Mouse (Mus musculus): ENCODE data around the gene I830077J02Rik. TPM values are rescaled to one million over a fixed set of nuclear protein-coding genes. Genes with fewer than 3 reads are reported as not detected.

I830077J02Rik gene
- polyA plus RNA-seq, 1 experiment = 0.01 TPM

GRCm38 (mm10) chr3:105900266-105900665, 32.2 kb downstream of the I830077J02Rik start:
- Histone ChIP-seq H3K9me3 (ENCODE audit: control insufficient read depth, low read length) (no peaks in the 10 kb centered on the region), H3K4me1 (ENCODE audit: control insufficient read depth) (peaks cover 16% of the 10 kb centered on the region), H3K36me3 (ENCODE audit: control insufficient read depth) (no peaks in the 10 kb centered on the region), H3K4me3 (replicated peaks) (no peak overlapping the region), H3K27me3 (ENCODE audit: control insufficient read depth) (0 out of 2 replicates have a peak, but pooled peaks cover 2% of the 10 kb centered on the region)
- no peak for TF ChIP-seq TAL1 (IDR thresholded peaks at IDR 0.05; ENCODE audit: low read length)
- TF ChIP-seq GATA1 (IDR thresholded peaks at IDR 0.05; ENCODE audit: low read length) = no peak

- H3K36me3 ChIP-seq (ENCODE audit: control insufficient read depth) = no peaks in the 10 kb centered on the region
- peaks cover 16% of the 10 kb centered on the region for H3K4me1 ChIP-seq (ENCODE audit: control insufficient read depth)
- no peaks in the 10 kb centered on the region for H3K9me3 ChIP-seq (ENCODE audit: control insufficient read depth, low read length)
- H3K27me3 ChIP-seq (ENCODE audit: control insufficient read depth) = peaks cover 5% of the 10 kb centered on the region
- TF ChIP-seq GATA1 (IDR thresholded peaks at IDR 0.05; ENCODE audit: low read length) (no peak), TAL1 (IDR thresholded peaks at IDR 0.05; ENCODE audit: low read length) (no peak)
- no peak overlapping the region for H3K4me3 ChIP-seq (replicated peaks)
These were observed 32.9 kb downstream of the I830077J02Rik start for GRCm38 (mm10) chr3:105899394-105900147.

GRCm38 (mm10) chr3:105898861-105899260, 33.6 kb downstream of the I830077J02Rik start:
- no peak for TF ChIP-seq GATA1 (IDR thresholded peaks at IDR 0.05; ENCODE audit: low read length)
- TF ChIP-seq TAL1 (IDR thresholded peaks at IDR 0.05; ENCODE audit: low read length) = no peak
- Histone ChIP-seq H3K36me3 (ENCODE audit: control insufficient read depth) (no peaks in the 10 kb centered on the region), H3K4me3 (replicated peaks) (no peak overlapping the region), H3K27me3 (ENCODE audit: control insufficient read depth) (peaks cover 12% of the 10 kb centered on the region), H3K9me3 (ENCODE audit: control insufficient read depth, low read length) (no peaks in the 10 kb centered on the region), H3K4me1 (ENCODE audit: control insufficient read depth) (peaks cover 17% of the 10 kb centered on the region)

DNA sequence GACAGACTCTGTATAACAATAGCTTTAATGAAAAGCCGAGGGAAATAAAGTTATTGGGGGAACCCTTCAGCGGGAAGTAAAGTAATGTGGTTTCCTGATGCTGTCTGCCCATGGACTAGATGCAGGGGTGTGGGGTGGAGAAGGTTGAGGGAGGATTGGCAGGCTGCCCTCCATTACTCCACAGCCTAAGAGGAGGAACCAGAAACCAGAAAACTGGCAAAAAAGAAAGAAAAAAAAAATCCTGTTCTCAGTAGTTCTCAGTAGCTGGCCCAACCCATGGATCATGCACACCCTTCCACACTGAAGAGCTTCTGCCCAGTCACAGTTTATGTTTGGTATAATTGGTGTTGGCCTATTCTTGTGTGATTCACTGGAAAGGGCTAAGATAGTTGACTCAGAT, 34.1 kb downstream of the I830077J02Rik start:
- peaks cover 15% of the 10 kb centered on the region for H3K27me3 ChIP-seq (ENCODE audit: control insufficient read depth)
- H3K36me3 ChIP-seq (ENCODE audit: control insufficient read depth) = no peaks in the 10 kb centered on the region
- TF ChIP-seq TAL1 (IDR thresholded peaks at IDR 0.05; ENCODE audit: low read length) (no peak), GATA1 (IDR thresholded peaks at IDR 0.05; ENCODE audit: low read length) (no peak)
- H3K4me3 ChIP-seq (replicated peaks) = no peak overlapping the region
- peaks cover 19% of the 10 kb centered on the region for H3K4me1 ChIP-seq (ENCODE audit: control insufficient read depth)
- H3K9me3 ChIP-seq (ENCODE audit: control insufficient read depth, low read length) = no peaks in the 10 kb centered on the region

DNA sequence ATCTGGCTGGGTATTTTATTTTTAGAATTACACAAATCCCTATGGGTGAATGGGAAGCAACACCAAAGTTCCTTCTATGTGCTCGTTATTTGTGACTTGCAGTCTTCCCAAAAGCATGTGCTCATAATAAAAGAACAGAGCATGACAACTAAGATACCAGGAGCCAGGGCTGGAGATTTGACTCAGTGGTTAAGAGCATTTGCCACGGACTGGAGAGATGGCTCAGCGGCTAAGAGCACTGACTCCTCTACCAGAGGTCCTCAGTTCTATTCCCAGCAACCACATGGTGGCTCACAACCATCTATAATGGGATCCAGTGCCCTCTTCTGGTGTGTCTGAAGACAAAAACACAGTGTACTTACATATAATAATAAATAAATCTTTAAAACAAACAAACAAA, 35.7 kb downstream of the I830077J02Rik start:
- peaks cover 34% of the 10 kb centered on the region for H3K4me1 ChIP-seq (ENCODE audit: control insufficient read depth)

GRCm38 (mm10) chr3:105894601-105895592, 37.6 kb downstream of the I830077J02Rik start:
- Histone ChIP-seq H3K36me3 (ENCODE audit: control insufficient read depth) (no peaks in the 10 kb centered on the region), H3K4me3 (replicated peaks) (peak overlapping the region; percentile 5), H3K4me1 (ENCODE audit: control insufficient read depth) (peaks cover 34% of the 10 kb centered on the region), H3K9me3 (ENCODE audit: control insufficient read depth, low read length) (no peaks in the 10 kb centered on the region), H3K27me3 (ENCODE audit: control insufficient read depth) (peaks cover 18% of the 10 kb centered on the region)
- TF ChIP-seq GATA1 (IDR thresholded peaks at IDR 0.05; ENCODE audit: low read length) = no peak
- TF ChIP-seq TAL1 (IDR thresholded peaks at IDR 0.05; ENCODE audit: low read length) = no peak

More for the DNA sequence above, 35.7 kb downstream of the I830077J02Rik start:
- no peak for TF ChIP-seq TAL1 (IDR thresholded peaks at IDR 0.05; ENCODE audit: low read length)
- no peak for TF ChIP-seq GATA1 (IDR thresholded peaks at IDR 0.05; ENCODE audit: low read length)
- H3K4me3 ChIP-seq (replicated peaks) = no peak overlapping the region
- peaks cover 18% of the 10 kb centered on the region for H3K27me3 ChIP-seq (ENCODE audit: control insufficient read depth)
- H3K9me3 ChIP-seq (ENCODE audit: control insufficient read depth, low read length) = no peaks in the 10 kb centered on the region
- no peaks in the 10 kb centered on the region for H3K36me3 ChIP-seq (ENCODE audit: control insufficient read depth)

DNA sequence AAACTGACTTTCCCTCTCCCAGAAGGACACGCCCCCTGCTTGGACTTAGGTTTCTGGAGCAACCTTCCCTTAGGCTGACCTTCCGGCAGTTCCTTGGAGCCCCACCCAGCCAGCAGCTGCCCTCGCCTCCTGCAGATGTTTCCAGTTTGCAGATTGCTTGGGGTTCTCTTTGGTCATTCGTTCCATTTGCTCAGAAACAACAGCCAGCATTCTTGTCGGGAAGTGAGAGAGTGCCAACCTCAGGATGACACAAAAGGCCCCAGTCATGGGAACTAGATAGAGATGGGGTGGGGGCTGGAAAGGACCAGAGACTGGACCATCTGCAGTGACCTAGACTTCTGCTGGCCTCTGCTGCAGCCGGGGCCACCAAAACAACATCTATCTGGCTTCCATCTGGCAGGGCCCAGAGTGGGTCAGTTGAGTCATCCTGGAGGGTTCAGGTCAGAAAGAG, 38.5 kb downstream of the I830077J02Rik start:
- Histone ChIP-seq H3K9me3 (ENCODE audit: control insufficient read depth, low read length) (no peaks in the 10 kb centered on the region), H3K36me3 (ENCODE audit: control insufficient read depth) (no peaks in the 10 kb centered on the region), H3K27me3 (ENCODE audit: control insufficient read depth) (peaks cover 18% of the 10 kb centered on the region), H3K4me3 (replicated peaks) (no peak overlapping the region), H3K4me1 (ENCODE audit: control insufficient read depth) (peaks cover 29% of the 10 kb centered on the region)
- TF ChIP-seq GATA1 (IDR thresholded peaks at IDR 0.05; ENCODE audit: low read length) (no peak), TAL1 (IDR thresholded peaks at IDR 0.05; ENCODE audit: low read length) (no peak)

DNA sequence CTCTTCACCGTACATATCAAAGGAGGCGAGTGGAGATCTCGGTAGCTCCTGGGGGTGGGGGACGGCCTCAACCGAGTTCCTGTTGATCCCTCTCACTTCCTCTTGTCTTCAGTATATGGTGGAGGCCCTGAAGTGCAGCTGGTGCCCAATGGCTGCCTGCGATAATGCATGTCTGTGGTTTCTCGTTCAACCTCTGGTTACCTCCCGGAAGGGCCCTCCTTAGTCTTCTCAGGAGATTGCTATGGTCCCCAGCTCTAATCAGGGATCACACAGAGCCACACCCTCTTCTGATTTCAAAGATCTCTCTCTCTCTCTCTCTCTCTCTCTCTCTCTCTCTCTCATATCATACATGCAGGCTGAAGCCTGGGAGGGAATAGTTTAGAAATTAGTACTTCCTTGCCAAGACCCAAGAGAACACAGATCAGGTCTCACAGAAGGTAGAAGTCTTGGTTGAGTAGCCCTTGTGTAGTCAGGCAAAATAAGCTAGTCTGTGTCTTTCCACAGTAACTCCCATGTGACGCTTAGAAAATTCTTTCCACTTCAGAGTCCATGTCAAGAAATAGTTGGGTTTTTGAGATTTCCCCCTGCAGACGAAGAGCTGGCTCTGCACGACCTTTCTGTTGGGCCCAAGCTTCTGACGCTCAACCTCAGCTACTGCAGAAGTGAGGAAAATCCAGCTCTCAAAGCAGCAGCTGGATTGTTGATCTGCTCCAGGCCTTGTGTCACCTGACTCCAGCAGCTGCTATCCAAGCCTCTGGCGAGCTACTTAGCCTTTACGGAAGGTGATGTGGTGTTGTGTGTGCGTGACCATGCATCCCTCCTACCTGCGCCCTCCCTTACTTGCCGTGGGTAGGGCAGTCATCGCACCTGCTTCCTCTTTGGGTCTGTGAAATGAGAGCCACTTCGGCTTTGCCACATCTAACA, 39.6 kb downstream of the I830077J02Rik start:
- Histone ChIP-seq H3K27me3 (ENCODE audit: control insufficient read depth) (peaks cover 18% of the 10 kb centered on the region), H3K4me3 (replicated peaks) (no peak overlapping the region), H3K4me1 (ENCODE audit: control insufficient read depth) (peaks cover 29% of the 10 kb centered on the region), H3K36me3 (ENCODE audit: control insufficient read depth) (no peaks in the 10 kb centered on the region), H3K9me3 (ENCODE audit: control insufficient read depth, low read length) (no peaks in the 10 kb centered on the region)
- TF ChIP-seq TAL1 (IDR thresholded peaks at IDR 0.05; ENCODE audit: low read length) = no peak
- no peak for TF ChIP-seq GATA1 (IDR thresholded peaks at IDR 0.05; ENCODE audit: low read length)

All from erythroblast, embryonic 14.5 days (primary cell).